Mouse (Mus musculus) embryonic facial prominence, embryonic 13.5 days (tissue): ENCODE results near the gene Mfsd14b. TPM values are rescaled to one million over a fixed set of nuclear protein-coding genes. Genes with fewer than 3 reads are reported as not detected.

Experiments
- ATAC-seq: fragments of 200-750 bp; cut with Nextera tagmentation; 2 replicates; pipeline ENCODE4 v1.8.0; 2017; ENCODE audit warnings: low read depth; ENCODE audit not compliant: insufficient number of reproducible peaks, insufficient read depth, low FRiP score, low TSS enrichment
- H3K27ac ChIP-seq: fragments of 300-500 bp; sonication (generic); 2 replicates; pipeline ENCODE4 v1.5.1; 2015; ENCODE audit warnings: moderate library complexity, mild to moderate bottlenecking, inconsistent platforms
- H3K27me3 ChIP-seq: fragments of 300-500 bp; sonication (generic); 2 replicates; pipeline ENCODE4 v1.6.1; 2015; ENCODE audit warnings: mild to moderate bottlenecking, inconsistent platforms
- H3K36me3 ChIP-seq: fragments of 300-500 bp; sonication (generic); 2 replicates; pipeline ENCODE4 v1.6.1; 2015; ENCODE audit warnings: mild to moderate bottlenecking, inconsistent platforms
- H3K4me1 ChIP-seq: fragments of 300-500 bp; sonication (generic); 2 replicates; pipeline ENCODE4 v1.6.1; 2015; ENCODE audit warnings: inconsistent platforms
- H3K4me2 ChIP-seq: fragments of 300-500 bp; sonication (generic); 2 replicates; pipeline ENCODE4 v1.6.1; 2015; ENCODE audit warnings: moderate library complexity, mild to moderate bottlenecking, inconsistent platforms
- H3K4me3 ChIP-seq: fragments of 300-500 bp; sonication (generic); 2 replicates; pipeline ENCODE4 v1.5.1; 2015; ENCODE audit warnings: mild to moderate bottlenecking, inconsistent platforms
- H3K9ac ChIP-seq: fragments of 300-500 bp; sonication (generic); 2 replicates; pipeline ENCODE4 v1.6.1; 2015; ENCODE audit warnings: mild to moderate bottlenecking, inconsistent platforms
- H3K9me3 ChIP-seq: fragments of 300-500 bp; sonication (generic); 2 replicates; pipeline ENCODE4 v1.6.1; 2016; ENCODE audit warnings: inconsistent platforms
- WGBS: fragments of 180-500 bp; shearing (Covaris S2); methylation state at CpG from one replicate; pipeline ENCODE4 v1.1.7; 2015; ENCODE audit warnings: mixed read lengths; 5-methylcytosine and 5-hydroxymethylcytosine counted together
- polyA plus RNA-seq: library from polyadenylated mRNA; unstranded; fragments of >200 nt; fragmentation: Nextera tagmentation; extraction: Ambion mirVana; gene quantifications from 2 replicates; pipeline ENCODE4 v1.2.1, GENCODE M21; 2015

The Mfsd14b gene
- polyA plus RNA-seq: 54.5 and 55.9 TPM in 2 replicates

DNA sequence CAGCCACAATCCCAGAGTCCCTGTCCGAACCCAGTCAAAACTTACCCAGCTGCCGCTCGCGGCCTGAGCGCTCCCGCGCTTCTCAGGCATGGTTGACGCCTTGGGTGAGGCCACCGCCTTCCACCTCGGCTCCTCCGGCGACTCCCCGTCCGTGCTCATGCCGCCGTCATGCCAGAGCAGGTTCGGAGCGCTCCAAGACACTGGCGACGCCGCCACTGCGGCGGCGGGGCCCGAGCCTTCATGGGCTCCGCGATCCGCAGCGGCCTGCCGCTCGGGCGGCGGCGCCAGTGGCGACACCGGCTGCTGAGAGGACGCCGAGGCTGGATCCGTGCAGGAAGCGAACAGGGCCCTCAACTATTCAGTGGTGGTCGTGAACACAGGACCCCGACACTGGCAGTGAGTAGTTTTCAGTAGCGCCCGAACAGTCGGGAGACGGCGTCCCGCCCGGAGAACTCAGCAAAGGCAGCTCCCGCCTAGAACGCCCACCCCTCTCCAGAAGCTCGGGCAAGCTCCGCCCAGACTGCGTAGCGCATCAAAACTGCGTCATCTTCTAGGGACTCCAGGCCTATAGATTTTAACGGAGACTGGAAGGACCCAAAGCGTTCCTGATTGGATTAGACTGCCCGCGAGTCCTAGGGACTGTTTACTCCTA, at the start of gene Mfsd14b:
Mfsd14b (minus strand) TSS at position 517 of the 652 bp plus-strand sequence.
- under 1% methylated on average over 60 of the region's 60 CpGs for WGBS
- ATAC-seq: peak; percentile 98
- peaks cover 3% of the 10 kb centered on the region for H3K9me3 ChIP-seq

DNA sequence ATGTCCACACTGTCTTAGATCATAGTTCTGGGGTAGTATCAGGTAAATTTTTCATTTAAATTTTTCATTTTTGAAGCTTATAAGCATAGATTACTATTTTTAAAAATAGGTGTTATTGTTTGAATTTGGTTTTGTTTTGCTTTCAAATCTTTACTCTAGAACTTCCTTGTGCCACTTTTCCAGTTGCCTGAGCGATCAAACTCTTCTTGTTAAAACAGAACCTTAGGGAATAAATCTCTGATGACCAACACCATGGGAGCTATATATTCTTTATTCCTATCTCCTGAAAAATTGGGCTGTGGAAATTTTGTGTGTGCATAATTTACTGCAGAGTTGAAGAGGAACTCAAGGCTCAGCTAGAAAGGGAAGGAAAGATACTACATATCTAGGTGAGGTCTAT, 37.2 kb upstream of the Mfsd14b start, which contains the start of gene Olfr466:
Olfr466 (plus strand) TSS at position 301 of the 400 bp plus-strand sequence.
- Histone ChIP-seq H3K36me3 (no peaks in the 10 kb centered on the region), H3K4me1 (no peaks in the 10 kb centered on the region), H3K9me3 (no peaks in the 10 kb centered on the region), H3K27me3 (no peaks in the 10 kb centered on the region), H3K4me3 (no peak within 1 kb of the TSS), H3K4me2 (no peak within 1 kb of the TSS), H3K9ac (no peak within 1 kb of the TSS), H3K27ac (no peak within 1 kb of the TSS)
- 76% methylated on average over 1 of the region's 1 CpGs for WGBS
- no peak for ATAC-seq

More for the DNA sequence above, at the start of gene Mfsd14b:
- peaks cover 6% of the 10 kb centered on the region for H3K4me1 ChIP-seq
- H3K9ac ChIP-seq: peak within 1 kb of the TSS; percentile 96
- peak within 1 kb of the TSS; percentile 93 for H3K27ac ChIP-seq
- H3K4me3 ChIP-seq: peak within 1 kb of the TSS; percentile 85
- H3K27me3 ChIP-seq: no peaks in the 10 kb centered on the region
- peak within 1 kb of the TSS; percentile 82 for H3K4me2 ChIP-seq
- H3K36me3 ChIP-seq: peaks cover 3% of the 10 kb centered on the region; the same call in 1 of the 2 replicates

DNA sequence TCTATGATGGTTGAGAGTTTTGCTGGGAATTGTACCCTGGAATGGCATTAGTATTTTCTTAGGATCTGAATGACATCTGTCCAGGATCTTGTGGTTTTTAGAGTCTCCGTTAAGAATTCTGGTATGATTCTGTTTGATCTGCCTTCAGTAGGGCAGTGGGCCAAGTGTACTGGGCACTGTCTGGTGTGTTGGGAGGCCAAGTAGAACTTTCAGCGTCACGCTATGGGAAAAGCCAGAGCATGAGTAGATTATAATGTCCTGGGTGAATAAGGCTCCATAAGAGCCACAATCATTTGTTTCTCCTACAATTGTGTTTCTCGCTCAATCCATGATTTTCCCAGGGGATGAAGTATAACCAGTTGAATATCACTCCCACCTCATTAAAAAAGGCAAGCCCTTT, 25.0 kb upstream of the Mfsd14b start, which contains the start of gene Olfr465-ps1:
Olfr465-ps1 (plus strand) TSS at position 301 of the 400 bp plus-strand sequence.
- H3K4me2 ChIP-seq: no peak within 1 kb of the TSS
- no peak within 1 kb of the TSS for H3K9ac ChIP-seq
- WGBS: 81% methylated on average over 4 of the region's 4 CpGs
- H3K27ac ChIP-seq: no peak within 1 kb of the TSS
- H3K27me3 ChIP-seq: no peaks in the 10 kb centered on the region
- no peaks in the 10 kb centered on the region for H3K4me1 ChIP-seq
- H3K4me3 ChIP-seq: no peak within 1 kb of the TSS
- ATAC-seq: no peak
- no peaks in the 10 kb centered on the region for H3K36me3 ChIP-seq
- H3K9me3 ChIP-seq: no peaks in the 10 kb centered on the region

DNA sequence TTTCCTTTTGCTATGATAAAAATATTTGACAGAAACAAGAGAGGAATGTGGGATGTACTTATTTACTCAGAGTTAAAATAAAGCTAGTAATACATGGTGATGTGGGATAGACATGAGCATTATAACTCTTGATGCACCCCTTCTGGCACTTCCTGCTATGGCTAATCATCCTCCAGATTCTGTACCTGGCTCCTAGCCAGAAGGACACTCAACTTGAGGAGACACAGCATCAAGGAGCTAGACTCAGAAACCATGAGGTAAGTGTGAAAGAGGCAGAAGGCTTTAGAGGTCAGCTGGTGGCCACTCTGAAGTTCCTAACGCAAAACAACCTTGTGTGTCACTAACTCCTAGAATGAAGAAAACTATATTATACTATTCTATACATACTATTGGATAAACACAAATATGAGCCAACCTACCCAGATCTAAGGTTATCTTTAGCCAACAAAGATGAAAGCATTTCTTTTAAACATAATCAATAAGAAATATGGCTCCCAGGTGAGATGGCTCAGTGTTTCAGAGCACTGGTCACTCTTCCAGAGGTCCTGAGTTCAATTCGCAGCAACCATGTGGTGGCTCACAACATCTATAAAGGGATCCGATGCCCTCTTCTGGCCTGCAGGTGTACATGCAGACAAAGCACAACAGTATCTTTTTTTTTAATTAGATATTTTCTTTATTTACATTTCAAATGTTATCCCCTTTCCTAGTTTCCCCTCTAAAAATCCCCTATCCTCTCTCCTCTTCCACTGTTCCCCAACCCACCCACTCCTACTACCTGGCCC, 14.5 kb upstream of the Mfsd14b start:
- H3K4me3 ChIP-seq: no peak overlapping the region
- ATAC-seq: no peak
- H3K36me3 ChIP-seq: no peaks in the 10 kb centered on the region
- H3K4me1 ChIP-seq: no peaks in the 10 kb centered on the region
- H3K27me3 ChIP-seq: no peaks in the 10 kb centered on the region
- 62% methylated on average over 3 of the region's 3 CpGs for WGBS
- no peak overlapping the region for H3K4me2 ChIP-seq
- H3K9ac ChIP-seq: no peak overlapping the region
- no peaks in the 10 kb centered on the region for H3K9me3 ChIP-seq
- no peak overlapping the region for H3K27ac ChIP-seq

DNA sequence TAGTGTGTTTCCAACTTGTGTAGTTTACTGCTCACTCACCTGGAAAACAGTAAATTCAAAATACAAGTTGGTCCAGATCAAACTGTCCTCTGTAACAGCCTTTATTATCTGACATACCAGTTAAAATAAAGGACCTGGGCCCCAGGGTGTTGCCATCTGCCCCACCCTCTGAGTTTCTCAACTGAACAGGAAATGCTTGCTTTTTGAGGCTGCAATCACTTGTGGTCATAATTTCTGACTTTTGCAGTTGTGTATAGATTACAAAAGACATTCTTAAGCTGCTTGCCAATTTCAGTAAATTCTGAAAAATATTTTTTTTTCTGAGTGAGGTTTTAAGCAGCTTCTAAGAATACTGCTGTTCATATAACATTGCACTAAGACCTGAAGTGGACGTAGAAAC, 9.3 kb upstream of the Mfsd14b start:
- 77% methylated on average over 1 of the region's 1 CpGs for WGBS
- Histone ChIP-seq H3K4me1 (no peaks in the 10 kb centered on the region), H3K4me2 (no peak overlapping the region), H3K9me3 (no peaks in the 10 kb centered on the region), H3K36me3 (no peaks in the 10 kb centered on the region), H3K4me3 (no peak overlapping the region), H3K27ac (no peak overlapping the region), H3K9ac (no peak overlapping the region), H3K27me3 (no peaks in the 10 kb centered on the region)
- no peak for ATAC-seq

DNA sequence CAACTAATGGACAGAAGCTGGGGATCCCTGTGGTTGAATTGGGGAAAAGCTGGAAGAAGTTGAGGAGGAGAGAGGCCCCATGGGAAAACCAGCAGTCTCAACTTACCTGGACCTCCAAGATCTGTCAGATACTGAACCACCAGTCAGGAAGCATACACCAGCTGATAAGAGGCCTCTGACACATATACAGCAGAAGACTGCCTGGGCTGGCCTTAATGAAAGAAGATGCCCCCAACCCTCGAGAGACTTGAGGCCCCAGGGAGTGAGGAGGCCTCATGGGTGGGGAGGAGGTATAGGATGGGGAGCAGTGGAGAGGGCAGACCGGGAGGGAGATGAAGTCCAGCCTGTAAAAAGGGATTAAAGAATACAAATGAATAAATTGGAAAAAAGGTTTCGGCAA, 8.2 kb upstream of the Mfsd14b start:
- H3K4me1 ChIP-seq: no peaks in the 10 kb centered on the region
- H3K9ac ChIP-seq: no peak overlapping the region
- no peak for ATAC-seq
- H3K4me2 ChIP-seq: no peak overlapping the region
- H3K4me3 ChIP-seq: no peak overlapping the region
- 57% methylated on average over 3 of the region's 3 CpGs for WGBS
- H3K27ac ChIP-seq: no peak overlapping the region
- no peaks in the 10 kb centered on the region for H3K27me3 ChIP-seq
- H3K9me3 ChIP-seq: no peaks in the 10 kb centered on the region
- no peaks in the 10 kb centered on the region for H3K36me3 ChIP-seq

DNA sequence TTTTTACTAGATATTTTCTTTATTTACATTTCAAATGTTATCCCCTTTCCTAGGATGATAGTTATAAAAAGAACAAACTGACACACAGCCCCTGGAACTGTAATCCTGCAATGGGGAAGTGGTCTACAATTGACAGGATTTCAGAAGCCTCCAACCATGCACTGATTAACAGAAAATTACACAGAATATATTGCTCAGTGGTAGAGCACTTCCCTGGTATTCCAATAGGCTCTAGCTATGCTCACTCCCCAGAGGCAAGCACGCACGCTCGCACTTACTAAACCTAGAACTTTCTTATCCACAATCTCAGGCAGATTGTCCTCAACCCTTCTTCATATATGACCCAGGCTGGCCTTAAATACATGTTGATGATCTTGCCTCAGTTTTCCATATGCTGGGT, 464 bp upstream of the Mfsd14b start:
- WGBS: 56% methylated on average over 3 of the region's 3 CpGs
- ATAC-seq: no peak
- Histone ChIP-seq H3K4me1 (peaks cover 6% of the 10 kb centered on the region), H3K4me3 (peak overlapping the region; percentile 85), H3K9me3 (no peaks in the 10 kb centered on the region), H3K9ac (peak overlapping the region; percentile 96), H3K27me3 (no peaks in the 10 kb centered on the region), H3K27ac (peak overlapping the region; percentile 93), H3K4me2 (peak overlapping the region; percentile 82), H3K36me3 (no peaks in the 10 kb centered on the region)

DNA sequence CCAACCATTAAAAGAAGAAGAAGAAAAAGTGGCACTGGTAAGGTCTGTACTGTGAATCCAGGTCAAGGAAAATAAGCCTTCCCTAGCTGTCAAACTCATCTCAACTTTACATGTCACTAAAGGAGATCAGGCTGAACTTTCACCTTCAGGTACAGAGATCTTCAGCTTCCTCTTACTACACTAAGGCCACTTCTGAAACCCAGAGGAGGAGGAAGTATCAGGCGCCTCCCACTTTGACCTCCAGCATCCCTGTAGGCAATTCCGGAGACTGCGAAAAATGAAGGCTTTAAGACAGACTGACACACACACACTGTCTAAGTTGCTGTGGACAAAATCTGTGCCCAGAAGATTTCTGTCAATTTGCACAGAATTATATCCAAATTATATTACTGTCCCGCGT, 814 bp downstream of the Mfsd14b start:
- WGBS: 1% methylated on average over 5 of the region's 5 CpGs
- no peak for ATAC-seq
- peak overlapping the region; percentile 96 for H3K9ac ChIP-seq

DNA sequence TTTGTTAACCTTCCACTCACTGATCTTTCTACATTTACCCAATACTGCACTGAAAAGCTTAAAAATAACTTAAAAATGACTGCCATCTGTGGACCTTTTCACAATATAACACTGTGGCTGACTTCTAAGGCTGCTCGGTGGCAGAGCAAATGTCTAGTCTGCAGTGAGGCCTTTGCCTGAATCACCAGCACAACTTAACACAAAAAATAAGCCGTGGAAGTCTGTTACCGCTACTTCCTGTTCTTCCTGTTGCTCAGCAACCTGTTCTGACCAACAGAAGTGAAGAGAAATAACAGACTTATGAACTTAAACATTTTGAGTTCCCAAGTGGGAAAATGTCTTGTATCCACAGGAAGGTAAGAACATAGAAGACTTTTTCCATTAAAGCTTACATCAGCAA, 11.5 kb downstream of the Mfsd14b start:
- Histone ChIP-seq H3K27ac (no peak overlapping the region), H3K9me3 (peaks cover 33% of the 10 kb centered on the region), H3K4me3 (no peak overlapping the region), H3K9ac (no peak overlapping the region), H3K4me1 (no peaks in the 10 kb centered on the region), H3K36me3 (peaks cover 27% of the 10 kb centered on the region; the same call in 1 of the 2 replicates), H3K4me2 (no peak overlapping the region), H3K27me3 (no peaks in the 10 kb centered on the region)
- 94% methylated on average over 3 of the region's 3 CpGs for WGBS
- ATAC-seq: no peak

More for the DNA sequence above, 814 bp downstream of the Mfsd14b start:
- Histone ChIP-seq H3K27ac (peak overlapping the region; percentile 93), H3K4me2 (peak overlapping the region; percentile 82), H3K4me1 (peaks cover 6% of the 10 kb centered on the region), H3K4me3 (peak overlapping the region; percentile 85), H3K9me3 (peaks cover 7% of the 10 kb centered on the region), H3K36me3 (peaks cover 5% of the 10 kb centered on the region; the same call in 1 of the 2 replicates), H3K27me3 (no peaks in the 10 kb centered on the region)

DNA sequence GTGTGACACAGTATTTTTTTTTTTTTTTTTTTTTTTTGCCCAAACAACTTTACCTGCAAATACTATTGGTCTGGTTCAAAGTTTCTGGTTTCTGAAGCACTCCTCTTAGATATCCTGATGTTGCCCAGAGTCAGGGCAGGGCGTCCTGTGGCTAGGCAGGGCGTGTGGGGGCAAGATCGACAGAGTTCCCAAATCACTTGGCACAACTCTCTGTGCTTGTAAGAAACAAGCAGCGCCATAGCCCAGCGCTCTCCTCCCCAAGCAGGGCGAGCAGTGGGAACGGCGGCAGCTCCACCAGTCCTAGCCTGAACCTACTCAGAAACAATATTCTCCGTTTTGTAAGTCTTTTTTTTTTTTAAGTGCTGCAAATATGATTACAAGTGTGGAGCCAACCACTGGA, 12.1 kb downstream of the Mfsd14b start:
- Histone ChIP-seq H3K4me1 (no peaks in the 10 kb centered on the region), H3K4me2 (no peak overlapping the region), H3K36me3 (peaks cover 29% of the 10 kb centered on the region; the same call in 1 of the 2 replicates), H3K4me3 (no peak overlapping the region), H3K9me3 (peaks cover 29% of the 10 kb centered on the region), H3K27me3 (no peaks in the 10 kb centered on the region), H3K9ac (no peak overlapping the region), H3K27ac (no peak overlapping the region)
- 92% methylated on average over 9 of the region's 9 CpGs for WGBS
- no peak for ATAC-seq

DNA sequence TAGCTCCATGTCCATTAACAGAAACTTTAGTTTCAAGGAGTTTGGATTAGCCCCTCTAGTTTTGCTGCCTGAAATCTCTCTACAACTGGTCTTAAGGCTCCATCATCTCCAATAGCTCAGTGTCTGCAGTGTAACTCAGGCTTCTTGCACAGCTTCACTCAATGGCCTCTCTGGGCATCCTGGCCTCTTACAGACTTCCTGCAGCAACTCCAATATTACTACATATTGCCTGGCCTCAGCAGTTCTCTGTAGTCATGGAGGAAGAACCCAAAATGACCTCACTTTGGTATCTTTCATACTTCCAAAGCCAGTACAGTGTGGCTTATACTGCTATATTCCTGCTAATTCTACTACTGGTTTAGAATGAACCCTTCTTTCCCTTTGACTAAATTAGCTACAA, 15.8 kb downstream of the Mfsd14b start:
- Histone ChIP-seq H3K4me1 (no peaks in the 10 kb centered on the region), H3K4me3 (no peak overlapping the region), H3K9ac (no peak overlapping the region), H3K9me3 (peaks cover 8% of the 10 kb centered on the region; the same call in 1 of the 2 replicates), H3K27ac (no peak overlapping the region), H3K27me3 (no peaks in the 10 kb centered on the region), H3K36me3 (peaks cover 43% of the 10 kb centered on the region), H3K4me2 (no peak overlapping the region)
- no peak for ATAC-seq

DNA sequence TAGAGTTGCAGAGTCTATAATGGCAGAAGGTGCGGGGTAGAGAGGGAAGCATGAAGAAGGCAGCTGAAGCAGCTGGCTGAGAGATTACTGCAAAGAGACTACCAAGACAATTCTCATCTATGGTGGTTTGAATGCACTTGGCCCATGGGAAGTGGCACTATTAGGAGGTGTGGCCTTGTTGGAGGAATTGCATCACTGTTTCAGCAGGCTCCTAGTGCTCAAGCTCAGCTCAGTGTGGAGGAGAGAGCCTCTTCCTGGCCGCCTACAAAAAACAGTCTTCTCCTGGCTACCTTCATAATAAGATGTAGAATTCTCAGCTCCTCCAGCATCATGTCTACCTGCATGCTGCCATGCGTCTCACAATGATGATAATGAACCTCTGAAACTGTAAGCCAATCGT, 16.9 kb downstream of the Mfsd14b start:
- Histone ChIP-seq H3K36me3 (peaks cover 47% of the 10 kb centered on the region), H3K9me3 (peaks cover 4% of the 10 kb centered on the region; the same call in 1 of the 2 replicates), H3K4me1 (no peaks in the 10 kb centered on the region), H3K27ac (no peak overlapping the region), H3K9ac (no peak overlapping the region), H3K4me3 (no peak overlapping the region), H3K27me3 (no peaks in the 10 kb centered on the region), H3K4me2 (no peak overlapping the region)
- ATAC-seq: no peak
- 94% methylated on average over 4 of the region's 4 CpGs for WGBS
